Mouse (Mus musculus): Measurements from ENCODE around the gene Gdf1. TPM values are rescaled to one million over a fixed set of nuclear protein-coding genes. Genes with fewer than 3 reads are reported as not detected.

Gdf1 gene
- 1 to 10 TPM; 3.5 to 4.0 TPM for total RNA-seq (2021)
- long read RNA-seq, experiment 1, partial matches to known transcripts = 0 of 9 reads
- long read RNA-seq, experiment 1, other reads (novel, unspliced or antisense) = 8 of 9 reads
- long read RNA-seq, experiment 2, partial matches to known transcripts = 0 of 5 reads
- long read RNA-seq, experiment 2, other reads (novel, unspliced or antisense) = 4 of 5 reads

- DNase-seq (ENCODE audit: low spot score in 2 of 2) = no peak
Observed at GRCm38 (mm10) chr8:70329124-70329834, at the start of gene Gdf1. Gdf1 (plus strand) TSS chr8:70329817.

DNA sequence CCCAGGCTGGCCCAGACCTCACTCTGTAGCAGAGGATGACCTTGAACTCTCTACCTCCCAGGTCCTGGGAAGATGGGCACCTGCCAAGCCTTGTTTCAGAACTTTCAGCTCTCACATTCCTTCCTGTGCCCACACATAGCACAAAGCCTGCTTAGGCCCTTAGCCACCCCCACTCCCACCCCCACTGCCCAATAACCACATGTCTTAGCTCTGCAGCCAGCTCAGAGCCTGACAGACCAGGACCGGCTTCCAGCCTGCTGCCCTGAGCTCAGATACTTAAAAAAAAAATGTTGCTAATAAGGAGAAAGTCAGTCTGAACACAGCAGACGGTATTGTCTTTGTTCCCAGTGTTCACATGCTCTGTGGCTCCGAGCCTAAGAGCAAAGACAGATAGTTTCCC lies 48.6 kb upstream of the Gdf1 start:
- no peak for DNase-seq (ENCODE audit: low spot score in 2 of 2)

GRCm38 (mm10) chr8:70282603-70283135 lies 46.9 kb upstream of the Gdf1 start, which contains the start of gene Homer3:
Homer3 (plus strand) TSS chr8:70282827.
- DNase-seq (ENCODE audit: low spot score in 2 of 2) = peak; percentile 89 to 91

- DNase-seq (ENCODE audit: low spot score in 2 of 2) = no peak
Observed at GRCm38 (mm10) chr8:70283136-70284077, 46.2 kb upstream of the Gdf1 start.

GRCm38 (mm10) chr8:70284421-70284820 lies 45.2 kb upstream of the Gdf1 start:
- no peak for DNase-seq (ENCODE audit: low spot score in 2 of 2)

DNA sequence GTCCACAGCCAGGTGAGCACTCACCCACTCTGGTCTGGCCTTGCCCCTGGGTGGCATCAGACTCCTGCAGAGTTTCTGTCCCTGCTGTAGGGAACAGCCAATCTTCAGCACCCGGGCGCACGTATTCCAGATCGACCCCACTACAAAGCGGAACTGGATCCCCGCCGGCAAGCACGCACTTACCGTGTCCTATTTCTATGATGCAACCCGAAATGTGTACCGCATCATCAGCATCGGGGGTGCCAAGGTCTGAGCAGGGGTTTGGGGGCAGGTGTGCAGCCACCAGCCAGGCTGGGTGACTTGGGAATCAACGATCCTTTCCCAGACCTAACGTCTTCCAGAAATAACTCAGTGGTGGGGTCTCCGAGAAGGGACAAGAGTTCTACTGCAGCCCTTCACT lies 44.3 kb upstream of the Gdf1 start:
- DNase-seq (ENCODE audit: low spot score in 2 of 2) = no peak

DNA sequence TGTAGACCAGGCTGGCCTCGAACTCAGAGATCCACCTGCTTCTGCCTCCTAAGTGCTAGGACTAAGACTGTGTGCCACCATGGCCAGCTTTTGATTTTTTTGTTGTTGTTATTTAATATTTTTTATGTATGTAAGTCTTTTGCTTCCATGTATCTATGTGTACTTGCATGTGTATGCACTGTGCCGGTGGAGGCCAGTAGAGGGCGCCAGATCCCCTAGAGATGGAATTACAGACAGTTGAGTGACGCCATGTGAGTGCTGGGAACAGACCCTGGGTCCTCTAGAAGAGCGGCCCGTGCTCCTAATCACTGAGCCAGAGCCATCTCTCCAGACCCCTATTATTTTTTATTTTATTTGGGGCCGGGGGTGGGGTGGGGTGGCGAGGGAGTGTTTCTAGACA lies 42.9 kb upstream of the Gdf1 start:
- no peak for DNase-seq (ENCODE audit: low spot score in 2 of 2)

DNA sequence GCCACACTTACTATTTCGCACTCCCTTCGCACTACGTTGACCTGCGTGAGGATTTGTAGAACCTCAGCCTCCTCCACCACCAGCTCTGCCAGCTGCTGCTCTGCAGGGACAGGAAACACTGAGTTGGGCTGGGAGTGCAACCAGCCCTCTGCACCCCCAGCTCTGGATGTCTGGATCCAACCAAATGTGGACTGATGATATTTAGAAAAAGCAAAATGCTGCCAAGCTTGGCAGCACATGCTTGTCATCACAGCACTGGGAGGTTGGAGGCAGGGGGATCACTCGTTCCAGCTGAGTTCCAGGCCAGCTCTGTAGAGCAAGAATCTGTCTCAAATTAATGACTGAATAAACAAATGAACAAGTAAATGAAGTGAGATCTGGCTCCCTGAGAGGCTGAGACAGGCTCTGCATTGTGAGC lies 35.6 kb upstream of the Gdf1 start:
- DNase-seq (ENCODE audit: low spot score in 2 of 2) = no peak

DNA sequence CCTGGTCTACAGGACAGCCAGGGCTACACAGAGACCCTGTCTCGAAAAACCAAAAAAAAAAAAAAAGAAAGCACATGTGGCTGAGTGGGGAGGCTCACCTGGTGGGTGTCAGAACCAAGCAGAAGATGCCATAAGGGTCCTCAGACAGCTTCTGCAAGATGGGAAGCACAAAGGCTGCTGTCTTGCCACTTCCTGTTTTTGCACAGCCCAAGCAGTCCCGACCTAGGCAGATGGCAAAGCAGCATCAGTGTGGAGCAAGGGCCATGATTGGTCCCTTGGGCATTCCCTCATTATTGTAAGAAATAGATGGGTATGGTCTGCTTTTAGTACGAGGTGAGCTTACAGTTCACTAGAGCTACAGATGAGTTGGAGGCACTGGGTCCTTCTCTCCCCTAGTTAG lies 28.7 kb upstream of the Gdf1 start:
- no peak for DNase-seq (ENCODE audit: low spot score in 2 of 2)

DNA sequence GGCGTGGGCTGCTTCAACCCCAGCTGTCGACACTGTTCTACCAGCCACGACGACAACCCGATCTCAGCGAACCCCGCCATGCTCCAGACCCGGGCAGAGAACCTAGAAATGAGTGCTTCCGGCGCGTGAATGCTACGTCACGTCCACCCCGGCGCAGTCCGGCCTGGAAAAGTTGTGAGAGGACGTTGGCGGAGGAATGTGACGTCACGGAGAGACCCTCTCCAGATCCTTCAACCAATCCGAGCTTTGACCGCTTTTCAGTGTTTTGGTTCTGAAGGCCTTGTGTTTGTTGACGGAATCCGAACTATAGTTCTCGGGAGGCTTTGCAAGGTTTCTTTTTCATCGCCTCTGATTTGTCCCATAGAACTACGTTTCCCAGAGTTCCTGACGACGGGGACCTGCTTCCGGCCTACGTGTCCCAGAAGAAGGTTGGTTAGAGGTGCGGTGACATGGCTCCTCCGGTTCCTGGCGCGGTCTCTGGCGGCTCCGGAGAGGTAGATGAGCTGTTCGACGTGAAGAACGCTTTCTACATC lies 27.2 kb upstream of the Gdf1 start, which contains the start of the genes Ddx49 and Cope:
Ddx49 (minus strand) TSS at position 132 of the 533 bp plus-strand sequence.
Cope (plus strand) TSS at position 161 of the 533 bp plus-strand sequence.
- DNase-seq (ENCODE audit: low spot score in 2 of 2) = peak; percentile 82 to 93

- no peak for DNase-seq (ENCODE audit: low spot score in 2 of 2)
Observed at GRCm38 (mm10) chr8:70302901-70303300, 26.7 kb upstream of the Gdf1 start.

- DNase-seq (ENCODE audit: low spot score in 2 of 2) = no peak
Observed at GRCm38 (mm10) chr8:70309311-70309710, 20.3 kb upstream of the Gdf1 start.

DNA sequence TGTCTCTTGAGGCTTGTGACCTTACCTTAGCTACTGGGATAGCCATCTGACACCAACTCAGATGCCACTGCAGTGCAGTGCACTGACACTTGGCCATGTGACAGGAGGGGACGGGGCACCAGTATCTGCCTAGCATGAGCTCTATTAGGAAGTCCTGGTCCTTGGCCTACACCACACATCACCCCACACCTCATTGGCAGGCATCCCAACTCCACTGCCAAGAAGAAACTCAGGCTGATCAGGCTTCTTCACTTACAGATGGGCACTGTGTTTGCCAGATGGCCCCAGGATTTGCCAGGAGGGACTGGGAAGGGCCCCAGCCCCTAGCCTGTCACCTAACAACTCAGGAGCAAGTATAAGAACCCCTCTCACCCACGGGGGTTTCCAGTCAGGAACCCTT lies 16.2 kb upstream of the Gdf1 start:
- DNase-seq (ENCODE audit: low spot score in 2 of 2) = peak in 1 of 2 experiments; percentile 45

GRCm38 (mm10) chr8:70315624-70316510 lies 13.8 kb upstream of the Gdf1 start, which contains the start of gene Cers1:
Cers1 (plus strand) TSS chr8:70315775.
- peak in 1 of 2 experiments; percentile 71 for DNase-seq (ENCODE audit: low spot score in 2 of 2)

DNA sequence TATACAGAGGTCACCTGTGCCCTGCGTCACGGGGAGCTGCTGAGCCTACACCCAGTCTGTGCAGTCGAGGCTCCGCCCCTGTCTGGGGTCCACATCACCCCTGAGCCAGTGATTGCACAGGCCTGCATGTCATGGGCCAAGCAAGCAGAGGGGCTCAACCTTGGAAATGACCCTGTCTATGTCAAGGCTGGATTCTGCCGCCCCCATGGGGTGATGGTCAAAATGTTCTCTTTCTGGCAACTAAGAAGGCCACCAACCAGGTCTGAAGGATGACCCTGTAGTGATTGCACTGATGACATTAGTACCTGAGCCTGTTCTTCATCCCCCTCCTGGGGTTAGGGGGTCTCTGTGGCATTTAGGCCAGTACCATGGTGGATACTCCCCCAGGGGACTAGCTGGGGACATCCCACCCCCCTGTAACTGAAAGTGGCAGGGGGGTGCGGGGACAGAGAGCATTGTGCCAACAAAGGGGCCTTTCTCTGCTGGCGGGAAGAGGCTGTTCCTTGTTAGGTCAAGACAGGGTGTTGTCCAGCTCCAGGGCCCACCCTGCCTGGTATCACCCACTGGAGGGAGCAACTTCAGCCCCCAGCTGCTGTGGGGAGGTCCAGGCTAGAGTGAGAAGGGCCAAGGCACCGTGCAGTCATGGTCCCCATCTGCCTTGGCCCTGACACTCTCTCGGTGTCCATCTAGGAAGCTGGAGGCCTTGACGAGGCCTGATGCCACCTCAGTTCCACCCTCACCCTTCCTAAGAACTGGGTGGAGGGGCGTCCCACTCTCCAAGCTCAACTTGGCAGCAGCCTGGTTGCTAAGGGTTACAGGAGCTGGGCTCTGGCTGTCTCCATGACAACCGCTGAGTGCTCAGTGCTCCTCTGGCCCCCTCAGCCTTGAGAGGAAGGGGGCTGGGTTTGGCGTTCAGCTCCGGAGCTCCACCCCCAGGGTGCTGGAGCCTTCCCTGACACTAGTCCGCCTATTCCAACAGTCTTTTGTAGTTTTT lies 12.8 kb upstream of the Gdf1 start:
- peak in 1 of 2 experiments; percentile 56 for DNase-seq (ENCODE audit: low spot score in 2 of 2)

DNA sequence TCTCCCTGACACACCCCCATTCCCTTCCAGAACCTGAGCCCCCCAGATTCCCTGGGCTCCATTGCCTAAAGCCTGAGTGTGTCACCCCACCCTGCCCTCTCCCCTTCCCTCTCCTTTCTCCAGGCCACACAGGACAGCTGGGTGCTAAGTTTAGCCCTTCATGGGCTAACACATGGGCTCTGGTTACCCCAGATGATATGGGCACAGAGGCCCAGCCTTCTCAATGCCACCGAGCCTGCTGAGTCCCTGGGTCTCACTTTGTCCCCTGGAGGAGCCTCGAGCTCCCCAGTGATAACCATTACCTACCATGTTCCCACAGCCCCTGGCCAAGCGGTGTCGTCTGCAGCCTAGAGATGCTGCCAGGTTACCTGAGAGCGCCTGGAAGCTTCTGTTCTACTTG lies 11.7 kb upstream of the Gdf1 start:
- no peak for DNase-seq (ENCODE audit: low spot score in 2 of 2)

DNA sequence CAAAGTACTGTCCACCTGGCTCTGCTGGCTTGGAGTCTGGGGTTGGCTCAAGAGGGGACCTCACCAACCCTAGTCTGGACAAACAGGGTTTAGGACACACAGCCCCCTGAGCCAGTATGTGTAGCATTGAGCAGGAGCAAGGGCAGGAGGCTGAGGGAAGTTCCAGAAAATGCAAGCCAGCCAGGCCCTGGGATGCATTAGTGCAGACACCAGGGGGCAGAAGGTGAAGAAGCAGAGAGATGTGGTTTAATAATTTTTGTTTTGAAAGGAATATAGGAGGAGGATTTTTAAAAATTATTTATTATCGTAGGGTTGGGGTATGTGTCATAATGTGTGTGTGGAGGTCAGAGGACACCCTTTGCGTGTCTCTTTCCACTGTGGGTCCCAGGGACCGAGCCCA lies 5.9 kb upstream of the Gdf1 start:
- DNase-seq (ENCODE audit: low spot score in 2 of 2) = no peak

DNA sequence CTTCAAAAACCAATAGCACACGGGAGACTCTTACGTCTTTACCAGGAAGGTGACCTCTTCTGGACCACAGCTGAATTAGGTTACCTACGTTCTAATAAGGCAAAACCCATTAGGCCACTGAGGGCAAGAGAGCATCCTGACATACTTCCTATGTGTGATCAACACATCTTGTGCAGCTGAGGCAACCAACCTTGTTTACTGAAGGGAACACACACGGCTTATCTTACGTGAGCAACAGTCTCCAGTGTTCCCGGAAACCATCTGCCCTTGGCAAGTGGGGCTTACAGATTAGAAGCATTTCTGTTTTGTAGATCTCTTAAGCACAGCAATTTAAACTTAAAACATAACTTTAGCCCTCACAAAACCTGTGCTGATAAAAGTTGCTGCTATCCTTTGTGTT lies 2.1 kb upstream of the Gdf1 start:
- DNase-seq (ENCODE audit: low spot score in 2 of 2) = no peak

All from gastrocnemius, postnatal 4 days (tissue).